Mouse (Mus musculus) CD4-positive, CD25-positive, alpha-beta regulatory T cell, adult 4 months (primary cell): Measurements from ENCODE around the gene Csad. TPM values are rescaled to one million over a fixed set of nuclear protein-coding genes. Genes with fewer than 3 reads are reported as not detected.

Experiments
- ATAC-seq: one replicate; pipeline ENCODE4 v1.8.0; 2017
- polyA plus RNA-seq, 2 experiments: library from polyadenylated mRNA; unstranded; fragments of 100-300 nt; shearing (Covaris generic); gene quantifications; one replicate each; pipeline ENCODE4 v1.2.1; 2017

The Csad gene
- polyA plus RNA-seq, 2 experiments from 2014 or later: 10.7 to 16.9 TPM

DNA sequence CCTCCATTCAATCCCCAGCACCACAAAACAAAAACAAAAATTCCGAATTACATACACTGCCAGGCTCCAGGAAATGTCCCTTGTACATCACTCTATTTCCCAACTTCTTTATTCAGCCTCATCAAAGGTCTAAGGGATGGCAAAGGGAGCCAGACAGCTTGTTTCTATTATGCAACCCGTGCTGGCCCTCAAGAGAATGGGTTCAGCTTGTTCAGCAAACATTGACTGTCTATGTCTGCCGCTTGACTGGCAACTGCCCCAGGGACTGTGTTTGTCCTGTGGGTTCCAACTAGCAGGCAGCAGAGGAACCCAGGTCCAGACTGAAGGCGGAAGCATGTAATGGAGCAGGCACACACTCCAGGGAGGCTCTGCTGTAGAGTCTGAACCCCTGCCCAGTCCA, 5.7 kb downstream of the Csad start:
- ATAC-seq: no peak

DNA sequence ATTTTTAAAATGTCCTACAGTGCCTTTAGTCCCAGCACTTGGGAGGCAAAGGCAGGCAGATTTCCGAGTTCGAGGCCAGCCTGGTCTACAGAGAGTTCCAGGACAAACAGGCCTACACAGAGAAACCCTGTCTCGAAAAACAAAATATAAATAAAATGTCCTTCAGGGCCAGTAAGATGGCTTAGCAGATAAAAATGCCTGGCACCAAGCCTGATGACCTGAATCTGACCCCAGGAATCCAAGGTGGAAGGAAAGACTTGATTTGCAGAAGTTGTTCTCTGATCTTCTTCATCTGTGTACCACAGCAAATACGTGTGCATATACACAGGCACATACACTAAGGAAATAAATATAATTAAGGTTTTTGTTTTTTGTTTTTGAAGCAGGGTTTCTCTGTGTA, 9.2 kb downstream of the Csad start:
- no peak for ATAC-seq

DNA sequence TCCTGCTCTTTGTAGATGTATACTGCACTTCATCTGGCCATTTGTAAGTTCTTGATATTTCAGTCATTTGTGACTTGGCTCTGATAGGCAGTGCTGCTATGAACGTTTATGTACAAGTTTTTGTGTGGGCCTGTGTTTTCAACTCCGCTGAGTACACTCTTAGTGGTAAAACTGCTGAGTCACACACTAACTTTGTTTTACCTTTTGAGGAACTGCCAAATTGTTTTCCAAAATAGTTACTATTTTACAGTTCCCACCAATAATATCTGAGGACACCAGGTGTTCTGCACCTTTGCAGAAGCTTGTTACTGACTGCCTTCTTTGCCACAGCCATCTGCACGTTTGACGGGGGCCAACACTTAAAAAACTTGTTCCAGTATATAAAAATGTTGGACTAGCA, 10.1 kb downstream of the Csad start:
- ATAC-seq: no peak

DNA sequence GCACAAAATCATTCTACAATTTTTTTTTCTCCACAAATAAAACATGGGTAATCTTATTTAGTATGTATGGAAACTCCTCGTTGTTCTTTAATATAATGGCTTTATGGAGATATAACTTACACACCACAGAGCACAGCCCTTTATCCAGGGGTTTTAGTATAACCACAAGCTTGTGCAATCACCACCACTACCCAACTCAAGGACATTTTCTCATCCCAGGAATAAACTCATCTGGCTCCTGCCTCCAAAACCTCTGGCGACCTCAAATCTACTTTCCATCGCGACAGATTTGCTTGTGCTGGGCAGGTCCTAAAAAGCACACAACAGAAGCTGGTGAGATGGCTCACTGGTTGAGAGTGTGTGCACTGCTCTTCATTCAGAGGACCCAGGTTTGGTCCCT, 10.9 kb downstream of the Csad start:
- ATAC-seq: no peak

GRCm38 (mm10) chr15:102192820-102193386, 11.6 kb downstream of the Csad start:
- no peak for ATAC-seq

DNA sequence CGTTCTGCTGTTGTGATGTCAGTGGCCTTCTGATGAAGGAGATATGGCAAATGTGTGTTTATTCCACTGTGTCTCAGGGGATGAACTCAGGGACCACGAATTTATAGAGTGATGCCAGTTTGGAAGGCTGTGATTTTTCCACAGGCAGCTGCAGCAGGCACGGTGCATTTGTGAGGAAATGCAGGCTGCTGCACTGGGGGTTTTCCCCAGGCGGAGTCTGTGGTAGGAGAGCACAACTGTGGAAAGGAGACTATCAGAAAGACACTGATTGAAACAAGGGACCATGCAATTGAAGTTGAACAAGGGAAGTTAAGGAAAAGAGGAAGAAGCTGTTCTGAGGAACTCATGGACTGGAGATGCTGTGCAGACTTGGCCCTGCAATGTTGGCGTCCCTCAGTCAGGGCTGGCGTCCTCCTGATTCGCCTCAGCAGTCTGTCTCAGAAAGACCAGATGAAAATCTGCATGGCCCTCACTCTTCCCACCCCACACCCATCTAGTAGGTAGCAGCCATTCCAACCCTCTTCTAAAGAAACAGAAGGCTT, 12.2 kb downstream of the Csad start:
- ATAC-seq: no peak

GRCm38 (mm10) chr15:102191699-102192098, 12.8 kb downstream of the Csad start:
- ATAC-seq: no peak

- ATAC-seq: no peak
These were observed 15.6 kb downstream of the Csad start for GRCm38 (mm10) chr15:102188883-102189282.

DNA sequence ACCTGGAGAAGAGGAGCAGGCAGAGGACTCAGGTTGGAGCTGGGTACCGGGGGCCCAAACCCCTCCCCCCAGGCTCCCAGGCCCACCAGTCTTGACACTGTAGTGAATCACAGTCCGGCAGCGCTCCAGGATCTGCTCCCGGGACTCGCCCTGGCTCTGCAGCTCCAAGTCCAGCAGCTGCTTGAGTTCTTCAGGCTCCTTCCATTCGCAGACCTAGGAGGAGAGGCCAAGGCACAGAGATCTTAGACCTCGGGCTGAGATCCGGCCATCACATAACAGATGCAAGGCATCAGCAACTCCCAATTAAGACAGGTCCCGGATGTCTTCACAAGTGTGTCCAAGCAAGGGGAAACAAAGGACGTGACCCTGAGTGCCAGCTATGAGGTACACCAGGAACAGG, 16.4 kb downstream of the Csad start:
- ATAC-seq: no peak

- ATAC-seq: no peak
These were observed 18.3 kb downstream of the Csad start for GRCm38 (mm10) chr15:102186239-102186638.

DNA sequence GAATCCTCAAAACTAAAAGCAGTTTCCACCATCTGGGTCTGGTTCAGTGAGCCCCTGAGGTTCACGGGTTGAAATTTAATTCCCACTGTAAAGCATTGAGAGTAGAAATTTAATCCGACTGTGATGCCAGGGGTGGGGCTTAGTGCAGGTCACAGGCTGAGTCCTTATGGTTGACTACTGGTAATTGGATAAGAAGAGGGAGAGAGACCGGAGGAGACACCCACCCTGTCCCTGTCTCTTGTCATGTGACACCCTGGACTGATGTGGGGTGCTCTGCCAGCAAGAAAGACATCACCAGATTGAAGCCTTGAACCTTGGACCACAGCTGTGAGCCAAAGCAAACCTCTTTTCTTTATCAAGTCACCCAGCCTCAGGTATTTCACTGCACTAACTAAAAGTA, 21.4 kb downstream of the Csad start:
- no peak for ATAC-seq

DNA sequence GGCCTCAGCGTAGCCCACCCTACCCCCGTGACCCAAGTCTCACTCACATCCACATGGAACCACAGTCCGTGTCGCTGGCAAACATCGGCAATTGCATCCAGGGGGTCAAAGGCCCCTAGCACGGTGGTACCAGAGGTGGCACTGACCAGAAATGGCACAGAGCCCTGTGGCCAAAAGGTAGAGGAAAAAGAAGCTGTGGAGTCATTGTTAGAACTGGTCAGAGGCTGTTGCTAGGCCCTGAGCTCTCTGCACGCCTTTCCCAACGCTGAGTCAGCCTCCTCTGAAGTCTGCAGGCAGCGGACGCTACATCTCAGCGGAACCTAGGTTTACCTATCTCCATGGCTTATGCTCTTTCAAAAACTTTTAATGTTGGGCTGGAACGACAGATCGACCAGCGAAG, 24.6 kb downstream of the Csad start:
- ATAC-seq: no peak

DNA sequence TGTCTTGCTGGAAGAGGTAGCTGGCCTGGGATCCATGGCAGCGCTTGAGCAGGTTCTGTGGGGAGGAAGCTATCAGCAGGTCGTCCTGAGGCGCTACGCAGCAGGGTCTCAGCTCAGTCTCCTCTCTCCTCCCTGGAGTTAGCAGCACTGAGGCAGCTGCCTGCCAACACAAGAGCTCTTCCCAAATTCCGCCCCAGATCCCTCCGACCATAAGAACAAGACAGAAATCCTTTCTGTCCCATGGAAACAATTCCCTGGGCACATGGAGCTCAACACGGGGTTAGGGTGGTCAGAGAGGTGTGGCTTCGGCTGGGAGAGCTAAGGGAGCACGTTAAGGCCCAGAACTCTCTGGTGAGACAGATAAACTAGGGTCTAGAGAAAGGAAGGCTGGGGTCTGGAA, 25.4 kb downstream of the Csad start:
- ATAC-seq: no peak

DNA sequence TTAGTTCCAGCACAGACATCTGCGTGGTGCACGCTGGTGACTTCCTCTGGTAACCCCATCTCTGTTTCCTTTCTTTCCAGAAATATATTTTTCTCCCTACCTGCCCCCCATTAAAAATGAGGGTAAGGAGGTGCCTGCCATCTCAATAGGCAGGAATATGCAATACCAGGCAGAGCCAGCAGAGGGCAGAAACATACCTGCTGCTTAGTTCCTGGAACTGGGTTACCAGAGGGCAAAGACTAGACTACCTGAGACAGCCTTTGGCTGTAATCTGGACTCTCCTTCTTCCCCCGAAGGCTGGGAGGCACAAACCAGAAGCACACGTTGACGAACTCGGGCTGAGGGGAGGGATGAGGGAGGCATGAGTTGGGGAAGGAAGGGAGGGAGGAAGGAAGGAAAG, 26.2 kb downstream of the Csad start:
- peak; percentile 73 for ATAC-seq

GRCm38 (mm10) chr15:102177417-102177816, 27.1 kb downstream of the Csad start:
- ATAC-seq: no peak

- no peak for ATAC-seq
These were observed 27.8 kb downstream of the Csad start for GRCm38 (mm10) chr15:102176571-102177316.

GRCm38 (mm10) chr15:102175736-102176319, 28.7 kb downstream of the Csad start:
- ATAC-seq: no peak

GRCm38 (mm10) chr15:102173581-102173980, 30.9 kb downstream of the Csad start:
- no peak for ATAC-seq

DNA sequence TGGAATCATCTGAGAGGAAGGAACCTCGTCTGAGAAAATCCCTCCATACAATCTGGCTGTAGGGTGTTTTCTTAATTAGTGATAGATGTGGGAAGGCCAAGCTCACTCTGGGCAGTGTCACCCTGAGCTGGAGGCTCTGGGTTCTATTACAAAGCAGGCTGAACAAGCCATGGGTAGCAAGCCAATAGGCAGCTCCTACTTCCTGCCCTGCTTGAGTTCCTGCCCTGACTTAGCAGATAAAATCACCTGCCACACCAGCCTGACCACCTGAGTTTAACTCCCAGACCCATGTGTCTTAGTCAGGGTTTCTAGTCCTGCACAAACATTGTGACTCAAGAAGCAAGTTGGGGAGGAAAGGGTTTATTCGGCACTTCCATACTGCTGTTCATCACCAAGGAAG, 35.5 kb downstream of the Csad start:
- ATAC-seq: no peak

DNA sequence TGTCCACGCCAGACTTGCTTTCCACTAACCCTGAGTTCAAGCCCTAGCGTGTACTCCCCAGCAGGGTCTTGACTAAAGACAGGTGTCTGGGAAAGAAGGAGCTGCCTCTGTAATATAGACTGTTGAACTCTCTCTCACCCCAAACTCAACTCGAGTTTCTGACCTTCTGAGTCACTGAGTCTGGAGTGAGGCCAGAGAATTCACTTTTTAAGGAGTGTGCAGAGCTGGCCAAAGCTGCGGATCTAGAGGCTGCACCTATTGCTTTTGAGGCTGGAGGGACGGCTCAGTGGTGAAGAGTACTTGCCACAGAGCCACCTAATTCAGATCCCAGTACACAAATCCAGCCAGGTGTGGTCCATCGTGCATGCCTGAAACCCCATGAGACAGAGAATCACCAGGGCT, 36.9 kb downstream of the Csad start:
- no peak for ATAC-seq

DNA sequence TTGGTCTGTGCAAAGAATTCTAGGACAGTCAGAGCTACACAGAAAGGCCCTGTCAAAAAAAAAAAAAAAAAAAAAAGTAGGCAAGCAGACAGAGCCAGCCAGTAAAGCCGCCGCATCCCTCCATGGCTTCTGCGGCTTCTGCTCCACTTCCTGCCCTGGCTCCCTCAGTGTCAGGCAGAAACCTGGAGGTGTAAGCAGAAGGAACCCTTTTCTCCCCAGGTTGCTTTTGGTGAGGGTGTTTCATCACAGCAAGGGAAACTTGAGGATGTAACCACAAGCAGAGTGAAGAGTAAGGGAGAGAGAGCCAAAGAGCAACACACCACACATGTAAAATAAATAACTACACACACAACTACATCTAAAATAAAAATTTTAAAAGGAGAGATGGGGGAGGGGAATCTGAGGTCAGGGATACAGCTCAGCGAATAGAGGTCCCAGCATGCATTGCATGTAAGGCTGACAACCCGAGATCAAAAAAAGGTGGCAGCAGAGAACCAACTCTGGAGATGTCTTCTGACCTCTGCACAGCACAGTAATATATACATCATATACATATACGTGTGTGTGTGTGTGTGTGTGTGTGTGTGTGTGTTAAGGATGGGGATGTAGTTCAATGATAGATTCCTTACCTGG, 38.9 kb downstream of the Csad start:
- no peak for ATAC-seq

GRCm38 (mm10) chr15:102163900-102164693, 40.4 kb downstream of the Csad start:
- no peak for ATAC-seq
